In the genomic region with DNA sequence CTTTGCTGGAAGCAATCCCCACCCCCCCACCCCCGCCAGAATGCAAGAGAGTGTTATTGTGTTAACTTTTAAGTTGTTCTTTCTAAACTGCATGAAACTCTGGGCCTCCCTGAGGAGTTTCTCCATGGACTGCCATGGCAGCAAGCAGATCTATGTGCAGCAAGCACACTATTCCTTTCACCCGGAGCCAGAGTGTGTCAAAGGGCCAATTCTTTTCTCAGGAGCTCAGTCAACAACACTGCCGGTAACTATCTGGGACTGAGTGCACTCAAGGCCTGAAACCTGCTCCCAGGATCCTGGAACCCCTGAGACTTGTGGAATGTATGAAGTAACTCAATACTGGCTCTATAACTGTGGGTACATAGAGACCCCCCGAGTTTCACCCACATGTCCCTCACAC, we compare ENCODE assay signal across 17 mouse cellular contexts. TPM values are rescaled to one million over a fixed set of nuclear protein-coding genes. Genes with fewer than 3 reads are reported as not detected.
A peak's percentile ranks its signal among the peaks of the same experiment; 100 is the strongest.
DNase-seq lines count a peak whose midpoint lies in the region; ATAC-seq and TF ChIP-seq lines count a peak whose summit lies in the region.
"Had no signal": no experiment of that assay in that cellular context is flagged by ENCODE, and none has a peak within 500 bp of the region (broad histone marks: within the 10 kb centered on the region; RNA-seq: fewer than 3 reads in every experiment).

No protein-coding gene starts in this region.

- ATAC-seq in lung, embryonic 15.5 days (ENCODE audit: borderline replicate concordance, extremely low read depth, low FRiP score, low TSS enrichment) = no peak
- no peak for ATAC-seq in neural tube, embryonic 13.5 days (ENCODE audit: low read depth)
- ATAC-seq: midbrain, embryonic 13.5 days had no signal

- H3K36me3 ChIP-seq in lung, embryonic 15.5 days = peaks cover 30% of the 10 kb centered on the region
- peaks cover 34% of the 10 kb centered on the region for H3K36me3 ChIP-seq in neural tube, embryonic 13.5 days

- TF ChIP-seq POLR2A in brain, embryonic 14.5 days (IDR thresholded peaks at IDR 0.05; ENCODE audit: borderline replicate concordance, extremely low read depth, insufficient read depth, insufficient read length, poor library complexity, severe bottlenecking) = no peak

- no peak overlapping the region for H3K9ac ChIP-seq in lung, embryonic 15.5 days
- H3K9ac ChIP-seq in neural tube, embryonic 13.5 days = no peak overlapping the region
- H3K9ac ChIP-seq: forebrain, embryonic 12.5 days; liver, embryonic 13.5 days; midbrain, embryonic 13.5 days had no signal

- no peak overlapping the region for H3K4me2 ChIP-seq in lung, embryonic 15.5 days
- H3K4me2 ChIP-seq in neural tube, embryonic 13.5 days = 0 out of 2 replicates have a peak overlapping the region, but pooled peaks have one; percentile 74
- H3K4me2 ChIP-seq: forebrain, embryonic 12.5 days; liver, embryonic 13.5 days had no signal

- TF ChIP-seq CTCF in brain, embryonic 14.5 days (IDR thresholded peaks at IDR 0.05; ENCODE audit: borderline replicate concordance, extremely low read depth, insufficient read depth, insufficient read length) = no peak

- intact Hi-C loops in heart, postnatal 10 days (cut with DNase I) = no loop called here

- no peaks in the 10 kb centered on the region for H3K9me3 ChIP-seq in lung, embryonic 15.5 days
- H3K9me3 ChIP-seq in neural tube, embryonic 13.5 days = no peaks in the 10 kb centered on the region
- H3K9me3 ChIP-seq: forebrain, embryonic 12.5 days; liver, embryonic 13.5 days; midbrain, embryonic 13.5 days had no signal

- WGBS in lung, embryonic 15.5 days = 56% methylated on average over 4 of the region's 4 CpGs
- WGBS in neural tube, embryonic 13.5 days = 67% methylated on average over 4 of the region's 4 CpGs

- peaks cover 31% of the 10 kb centered on the region for H3K4me1 ChIP-seq in lung, embryonic 15.5 days
- peaks cover 47% of the 10 kb centered on the region for H3K4me1 ChIP-seq in neural tube, embryonic 13.5 days (replicated peaks)

- no peaks in the 10 kb centered on the region for H3K27me3 ChIP-seq in lung, embryonic 15.5 days
- no peaks in the 10 kb centered on the region for H3K27me3 ChIP-seq in neural tube, embryonic 13.5 days
- H3K27me3 ChIP-seq: forebrain, embryonic 12.5 days; liver, embryonic 13.5 days; midbrain, embryonic 13.5 days had no signal

- peak overlapping the region; percentile 51 for H3K27ac ChIP-seq in lung, embryonic 15.5 days
- H3K27ac ChIP-seq in neural tube, embryonic 13.5 days (replicated peaks) = peak overlapping the region; percentile 30
- H3K27ac ChIP-seq: forebrain, embryonic 12.5 days; liver, embryonic 13.5 days; midbrain, embryonic 13.5 days; stomach, postnatal 0 days had no signal

- DNase-seq in heart, adult 11 months = peak; percentile 76
- no peak for DNase-seq in heart, postnatal 10 days
- no peak for DNase-seq in lung, postnatal 4 days
- peak; percentile 42 for DNase-seq in brain, embryonic 14.5 days (ENCODE audit: low read depth)
- no peak for DNase-seq in ovary, postnatal 10 days (ENCODE audit: low spot score)
- DNase-seq: cerebellum, postnatal 10 days; gastrocnemius, postnatal 14 days; kidney, adult 8-10 months; kidney, postnatal 36 days; liver, embryonic 13.5 days; thymus, postnatal 14 days had no signal

- no peak overlapping the region for H3K4me3 ChIP-seq in lung, embryonic 15.5 days
- no peak overlapping the region for H3K4me3 ChIP-seq in neural tube, embryonic 13.5 days
- H3K4me3 ChIP-seq: forebrain, embryonic 12.5 days; liver, embryonic 13.5 days; midbrain, embryonic 13.5 days; myocyte had no signal

RNA-seq across cellular contexts. Expression of a gene that starts 4.2 kb away (rescaled TPM):
- 10 to 100 TPM; 43.2 to 57.8 TPM for total RNA-seq in heart, postnatal 10 days (2021)
- polyA plus RNA-seq in lung, embryonic 15.5 days (2015; fragmentation: Nextera tagmentation; extraction: Ambion mirVana) = 355 and 366 TPM in 2 replicates
- polyA plus RNA-seq in brain, embryonic 14.5 days (2012; rRNA removed) = 52.6 and 75.7 TPM in 2 replicates
- polyA plus RNA-seq in neural tube, embryonic 13.5 days (2015; fragmentation: Nextera tagmentation; extraction: Ambion mirVana) = 187 and 204 TPM in 2 replicates

RNA-seq across cellular contexts. Expression of a gene that starts 21.6 kb away (rescaled TPM):
- under 1 TPM; 0.55 to 0.99 TPM for total RNA-seq in heart, postnatal 10 days (2021)
- polyA plus RNA-seq in lung, embryonic 15.5 days (2015; fragmentation: Nextera tagmentation; extraction: Ambion mirVana) = 3.5 and 3.6 TPM in 2 replicates
- 5.2 and 8.8 TPM in 2 replicates for polyA plus RNA-seq in brain, embryonic 14.5 days (2012; rRNA removed)
- polyA plus RNA-seq in neural tube, embryonic 13.5 days (2015; fragmentation: Nextera tagmentation; extraction: Ambion mirVana) = 16.6 and 17.1 TPM in 2 replicates

RNA-seq across cellular contexts. Expression of a gene that starts 26.4 kb away (rescaled TPM):
- 1 to 10 TPM; 7.1 TPM for total RNA-seq in heart, postnatal 10 days (2021)
- polyA plus RNA-seq in lung, embryonic 15.5 days (2015; fragmentation: Nextera tagmentation; extraction: Ambion mirVana) = 8.8 and 9.3 TPM in 2 replicates
- 17.4 and 22.2 TPM in 2 replicates for polyA plus RNA-seq in brain, embryonic 14.5 days (2012; rRNA removed)
- polyA plus RNA-seq in neural tube, embryonic 13.5 days (2015; fragmentation: Nextera tagmentation; extraction: Ambion mirVana) = 15.7 and 17.3 TPM in 2 replicates

Comparison
In these comparisons a context has a peak if more than half of its experiments do, and no peak if none do; other contexts are left out.
1. DNase-seq: peak in heart, adult 11 months (single experiment) and brain, embryonic 14.5 days (single experiment); none in heart, postnatal 10 days (0 of 2), lung, postnatal 4 days (0 of 2) and ovary, postnatal 10 days (single experiment).